Mouse (Mus musculus): ENCODE results near the gene Egfl6.

Gene Egfl6

DNA sequence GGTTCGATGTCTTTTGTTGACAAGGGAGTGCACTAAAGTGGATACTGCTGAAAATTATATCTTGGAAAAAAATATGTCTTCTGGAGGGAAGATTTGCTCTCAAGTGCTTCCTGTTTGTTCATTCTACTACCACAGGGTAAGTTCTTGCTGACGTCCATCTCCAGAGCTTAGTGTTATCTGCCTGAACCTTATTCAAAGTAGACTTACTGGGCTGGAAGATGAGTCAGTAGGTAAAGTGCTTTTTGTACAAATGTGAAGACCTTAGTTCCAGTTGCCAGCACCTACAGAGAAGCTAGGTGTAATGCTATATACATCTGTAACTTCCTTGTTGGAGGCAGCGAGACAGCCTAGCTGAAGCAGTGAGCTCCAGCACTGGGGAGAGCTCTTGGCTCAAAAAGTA is 69.6 kb downstream of the Egfl6 start:
- no peak for DNase-seq

DNA sequence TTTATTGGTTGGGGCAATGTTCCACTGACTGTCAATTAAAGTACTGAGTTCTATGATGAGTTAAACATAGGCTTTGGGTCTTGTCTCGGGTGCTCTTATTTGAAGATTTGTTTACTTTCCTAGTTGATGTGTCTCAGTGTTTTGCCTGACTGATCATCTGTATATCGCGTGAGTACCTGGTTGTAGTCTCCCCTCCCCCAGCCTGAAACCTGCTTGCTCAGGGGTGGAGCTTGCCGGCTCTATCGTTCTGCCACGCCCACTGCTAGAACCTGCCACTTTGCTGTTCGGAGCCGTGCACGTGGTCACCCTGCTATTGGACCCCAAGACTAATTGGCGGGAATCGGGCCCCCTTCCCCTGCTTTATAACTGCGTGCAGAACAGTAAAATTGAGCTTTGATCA is 71.5 kb downstream of the Egfl6 start:
- DNase-seq = peak; percentile 19

DNA sequence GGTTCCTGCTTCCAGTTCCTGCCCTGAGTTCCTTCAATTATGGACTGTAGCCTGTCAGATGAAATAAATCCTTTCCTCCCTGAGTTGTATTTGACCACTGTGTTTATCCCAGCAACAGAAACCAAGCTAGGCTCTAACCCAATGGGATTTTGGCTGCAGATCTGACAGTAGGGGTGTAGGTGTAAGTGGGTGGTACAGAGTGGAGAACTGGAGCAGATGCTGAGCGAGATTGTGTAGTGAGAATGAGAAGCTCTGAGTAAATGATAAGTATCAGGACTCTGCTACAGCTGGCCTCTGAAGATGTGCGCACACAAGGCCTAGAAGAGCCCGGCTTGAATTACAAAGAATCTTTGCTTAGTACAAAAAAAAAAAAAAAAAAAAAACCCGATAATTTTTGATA is 73.4 kb downstream of the Egfl6 start:
- no peak for DNase-seq

DNA sequence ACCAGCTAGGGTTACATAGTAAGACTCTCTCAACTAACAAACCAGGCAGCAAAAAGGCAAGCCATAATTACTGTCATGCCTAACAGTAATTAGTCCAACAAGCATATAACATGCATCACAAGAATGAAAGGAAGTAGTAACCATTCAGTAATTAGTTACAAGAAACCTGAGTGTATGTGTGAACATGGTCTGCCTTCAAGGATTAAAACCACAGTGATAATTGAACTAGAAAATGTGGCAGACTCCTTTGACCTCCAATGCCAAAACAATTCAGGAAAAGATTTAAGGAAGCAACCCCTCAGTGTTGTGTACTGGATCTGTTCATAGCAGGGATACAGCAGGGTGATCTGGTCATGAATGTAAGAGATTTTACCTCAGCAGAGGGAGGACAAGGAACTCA is 74.4 kb downstream of the Egfl6 start:
- DNase-seq = no peak

DNA sequence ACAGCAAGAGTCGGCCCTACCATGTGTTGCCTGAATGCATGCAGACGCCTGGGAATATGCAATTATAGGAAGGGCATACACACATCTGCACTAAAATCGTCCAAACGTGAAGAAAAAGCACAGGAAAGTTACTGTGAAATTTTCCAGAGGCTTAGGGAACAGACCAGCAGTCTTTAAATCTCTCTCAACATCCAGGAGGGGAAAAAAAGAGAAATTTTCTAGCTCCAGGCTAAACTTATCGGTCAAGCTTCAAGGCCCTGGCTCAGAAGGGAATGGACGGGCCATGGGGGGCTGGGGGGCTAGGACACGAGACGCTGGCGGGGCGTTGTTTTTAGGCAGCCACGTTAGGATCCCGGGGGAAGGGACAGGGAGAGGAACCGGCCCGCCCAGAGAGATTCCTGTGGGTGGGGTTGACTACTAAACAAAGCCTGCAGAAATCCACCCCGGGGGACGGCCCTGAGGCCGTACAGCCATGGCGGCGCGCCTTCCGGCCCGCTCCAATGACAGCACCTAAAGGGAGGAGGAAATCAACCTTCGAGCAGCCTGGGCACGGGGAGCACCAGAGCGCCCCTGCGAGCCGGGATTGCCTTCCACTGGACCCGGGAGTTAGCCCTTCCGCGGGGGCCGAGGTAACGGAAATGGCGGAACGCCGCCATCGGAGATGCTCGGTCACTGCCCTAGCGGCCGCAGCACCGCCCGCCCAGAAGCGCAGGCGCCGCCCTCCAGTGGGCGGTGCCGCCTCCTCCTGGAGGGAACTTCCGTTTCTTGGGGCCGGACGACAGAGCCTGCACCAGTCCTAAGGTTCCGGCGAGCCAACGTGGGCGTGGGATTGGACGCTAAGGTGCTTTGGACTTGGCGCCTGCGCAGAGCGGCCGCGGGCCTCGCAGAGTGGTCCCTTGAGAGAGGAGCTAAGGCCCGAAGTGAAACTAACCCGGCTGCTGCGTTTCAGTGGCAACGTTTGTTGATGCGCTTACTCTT is 75.5 kb downstream of the Egfl6 start:
- peak; percentile 91 for DNase-seq

DNA sequence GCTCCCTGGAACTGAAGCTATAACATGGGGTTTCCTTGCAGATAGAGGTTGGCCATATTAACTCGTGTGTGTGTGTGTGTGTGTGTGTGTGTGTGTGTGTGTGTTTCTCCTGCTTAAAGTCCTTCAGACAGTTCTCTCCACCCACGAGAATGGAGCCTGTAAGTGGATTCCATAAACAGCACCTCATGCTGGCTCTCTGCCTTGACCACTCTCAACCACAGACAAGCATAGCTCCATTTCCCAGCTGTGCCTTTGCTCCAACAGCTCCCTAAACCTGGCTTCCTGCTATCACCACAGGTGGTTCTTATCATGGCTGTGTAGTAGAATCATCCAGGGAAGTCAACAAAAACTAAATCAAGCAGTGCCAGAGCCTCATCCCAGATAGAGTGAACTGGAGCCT is 81.1 kb downstream of the Egfl6 start:
- DNase-seq = no peak

DNA sequence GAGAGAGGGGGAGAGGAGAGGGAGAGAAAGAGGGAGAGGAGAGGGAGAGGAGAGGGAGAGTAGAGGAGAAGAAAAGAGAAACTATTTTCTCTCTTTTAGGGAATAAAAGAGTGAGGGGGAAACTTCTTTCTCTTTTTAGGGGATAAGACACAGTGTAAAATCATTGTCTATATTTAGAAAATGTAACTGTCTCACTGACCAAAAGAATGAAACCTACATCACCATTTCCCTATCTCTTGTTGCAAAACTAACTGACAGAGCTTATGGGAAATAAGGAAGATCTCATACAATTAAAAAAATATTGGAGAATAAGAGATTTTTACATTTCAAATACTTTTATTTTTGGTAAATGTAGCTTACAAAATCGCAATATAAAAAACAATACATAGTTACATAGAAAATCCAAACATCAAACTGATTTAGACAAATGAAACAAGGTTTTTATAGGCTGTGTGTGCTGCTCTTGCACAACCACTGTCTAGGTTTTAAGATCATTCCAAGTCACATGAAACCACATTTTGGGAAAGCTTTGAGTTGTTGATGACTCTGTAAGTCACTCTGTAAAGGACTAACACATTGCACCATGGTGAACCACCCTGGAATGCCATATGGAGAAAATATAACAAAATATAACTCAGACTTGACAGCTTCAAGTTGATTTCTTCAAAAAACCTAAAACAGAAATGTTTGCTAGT is 85.9 kb downstream of the Egfl6 start:
- no peak for DNase-seq

DNA sequence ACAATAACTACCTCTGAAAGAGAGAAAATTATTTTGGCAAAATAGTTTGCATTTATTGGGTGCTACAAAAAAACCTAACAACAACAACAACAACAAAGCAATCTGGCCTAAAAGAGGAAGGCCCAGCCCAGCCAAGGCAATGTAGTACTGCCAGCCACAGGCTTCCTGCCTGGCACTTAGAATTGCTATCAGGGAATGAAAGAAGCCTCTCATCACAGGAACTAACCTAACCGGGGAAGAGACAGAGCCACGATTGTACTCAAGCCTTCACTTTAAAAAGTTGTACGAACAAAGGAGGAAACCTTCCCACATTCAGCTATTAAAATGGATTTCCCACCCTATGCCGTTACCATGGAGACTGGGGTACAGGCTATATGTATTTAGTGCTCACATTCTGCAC is 87.7 kb downstream of the Egfl6 start:
- DNase-seq = no peak

DNA sequence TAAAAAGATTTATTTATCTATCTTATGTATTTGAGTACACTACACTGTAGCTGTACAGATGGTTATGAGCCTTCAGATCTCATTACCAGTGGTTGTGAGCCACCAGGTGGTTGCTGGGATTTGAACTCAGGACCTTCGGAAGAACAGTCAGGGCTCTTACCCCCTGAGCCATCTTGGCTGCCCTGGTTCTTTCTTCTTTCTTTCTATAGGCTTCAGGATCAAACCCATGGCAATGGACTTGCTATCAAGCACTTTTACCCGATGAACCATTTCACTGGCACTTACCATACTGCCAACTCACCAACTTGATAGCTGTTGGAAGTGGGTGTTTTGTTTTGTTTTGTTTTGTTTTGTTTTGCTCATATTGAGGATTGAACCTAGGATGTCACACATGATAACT is 90.5 kb downstream of the Egfl6 start:
- no peak for DNase-seq

DNA sequence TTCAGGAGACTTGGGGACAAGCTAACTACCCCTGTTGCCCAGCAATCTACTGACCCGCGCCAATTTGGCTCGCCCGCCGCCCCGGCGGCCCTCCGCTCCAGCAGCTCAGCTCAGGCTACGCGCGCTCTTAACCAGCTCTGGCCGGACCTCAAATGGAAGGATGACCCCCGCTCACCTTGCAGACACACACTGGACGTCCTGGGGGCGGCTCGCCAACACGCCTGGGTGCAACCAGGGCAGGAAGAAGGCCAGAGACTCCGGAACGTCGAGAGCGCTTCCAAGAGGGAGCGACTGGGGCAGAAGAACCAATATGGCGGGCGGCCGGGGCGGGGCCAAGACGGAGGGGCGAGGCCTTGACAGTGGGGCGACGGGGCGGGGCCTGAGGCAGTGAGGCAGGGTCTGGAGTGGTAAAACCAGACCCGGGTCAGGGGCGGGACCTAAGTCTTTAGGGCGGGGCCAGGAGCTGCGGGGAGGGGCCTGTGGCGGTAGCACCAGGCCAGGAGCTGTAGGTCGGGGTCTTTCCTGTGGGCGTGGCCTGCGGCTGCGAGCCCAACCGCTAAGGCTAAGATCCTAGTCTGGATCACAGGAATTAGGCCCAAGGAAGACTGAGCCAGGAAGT is 106.0 kb downstream of the Egfl6 start, which contains the start of gene Rab9:
TSS of gene Rab9 (minus strand) at position 503 of the 619 bp plus-strand sequence.
- peak; percentile 95 for DNase-seq

DNA sequence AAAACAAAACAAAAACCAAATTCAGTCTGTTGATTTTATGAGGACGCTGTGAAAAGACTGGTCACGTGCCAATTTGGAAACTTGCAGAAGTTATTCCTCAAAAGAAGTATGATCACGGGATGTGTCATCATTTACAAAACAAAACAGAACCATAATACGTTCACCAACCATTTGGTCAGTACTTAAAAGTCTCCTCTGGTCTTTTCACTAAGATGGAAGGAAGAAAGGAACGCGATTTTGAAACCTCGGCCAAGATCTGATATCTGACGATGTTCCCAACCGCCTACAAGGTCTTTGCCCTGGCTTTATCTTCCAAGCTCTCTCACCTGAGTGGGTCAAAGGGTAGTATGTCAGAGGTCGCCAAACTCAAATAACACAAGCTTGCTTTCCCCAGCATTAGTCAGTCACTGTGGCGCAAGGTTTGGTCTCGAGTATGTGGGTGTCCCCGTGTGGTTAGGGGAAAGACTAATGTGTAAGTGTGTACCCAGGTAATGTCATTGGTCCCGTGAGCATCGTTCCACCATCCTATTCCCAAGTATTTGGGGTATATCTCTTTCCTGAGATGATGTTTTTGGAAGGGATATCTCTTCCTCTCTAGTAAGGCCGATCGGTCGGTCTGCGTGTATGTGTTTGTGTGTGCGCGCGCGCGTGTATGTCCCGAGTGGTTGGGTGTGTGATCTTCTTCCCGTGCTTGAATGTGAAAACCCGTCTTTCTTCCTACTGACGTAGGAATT is 106.7 kb downstream of the Egfl6 start:
- DNase-seq = no peak

DNA sequence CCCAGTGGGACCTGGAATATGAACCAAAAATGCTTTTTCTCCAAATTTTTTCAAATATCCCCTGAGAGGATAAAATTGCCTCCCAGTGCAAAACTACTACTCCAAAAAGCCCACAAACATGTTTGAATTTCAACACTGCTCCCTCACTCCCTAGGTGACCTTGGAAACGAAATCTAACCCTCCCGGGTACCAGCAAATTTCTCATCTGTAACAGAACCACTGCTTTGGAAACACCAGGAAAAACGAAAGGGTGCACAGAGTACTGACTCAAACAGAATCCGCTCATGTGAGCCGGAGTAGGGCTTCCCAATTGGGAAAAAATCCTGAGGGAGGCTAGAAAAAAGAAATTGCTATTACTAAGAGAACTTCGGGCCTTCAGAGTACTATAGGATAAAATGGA is 108.1 kb downstream of the Egfl6 start:
- DNase-seq = no peak

Data from thymus, postnatal 25 days (tissue).